In the genomic region with DNA sequence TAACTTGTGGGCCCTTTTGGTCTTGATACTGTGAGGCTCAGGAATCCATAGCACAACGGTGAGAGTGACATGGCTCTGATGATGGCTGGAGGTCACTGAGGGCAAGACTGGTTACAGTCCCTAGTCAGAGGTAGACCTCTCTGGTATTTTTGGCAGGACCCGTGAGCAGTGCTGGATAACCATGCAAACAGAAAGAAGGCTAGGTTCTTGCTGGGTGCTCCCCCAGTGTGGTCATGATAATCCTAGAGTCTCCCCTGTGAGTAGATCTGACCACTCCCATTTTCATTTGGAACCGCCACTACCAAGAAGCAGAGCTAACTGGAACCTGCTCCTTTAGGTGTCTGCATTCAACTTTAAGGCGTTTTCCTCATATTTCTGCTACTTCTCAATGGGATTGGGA, we compare ENCODE assay signal across 12 mouse cellular contexts. TPM values are rescaled to one million over a fixed set of nuclear protein-coding genes. Genes with fewer than 3 reads are reported as not detected.
A peak's percentile ranks its signal among the peaks of the same experiment; 100 is the strongest.
DNase-seq lines count a peak whose midpoint lies in the region; ATAC-seq and TF ChIP-seq lines count a peak whose summit lies in the region.
"Had no signal": no experiment of that assay in that cellular context is flagged by ENCODE, and none has a peak within 500 bp of the region (broad histone marks: within the 10 kb centered on the region; RNA-seq: fewer than 3 reads in every experiment).

No protein-coding gene starts in this region.

- no peak for TF ChIP-seq RAD21 in CH12.LX (IDR thresholded peaks at IDR 0.05; ENCODE audit: low read depth, low read length)

- no peak for DNase-seq in hindbrain, embryonic 10.5 days (ENCODE audit: low spot score)
- DNase-seq in CH12.LX (ENCODE audit: extremely low read depth) (no peak), adipocyte (ENCODE audit: low spot score) (peak; percentile 40)
- no peak for DNase-seq in liver, embryonic 14.5 days (ENCODE audit: low read depth in 3 of 3, low spot score in 3 of 3)
- DNase-seq in cerebellum, postnatal 36 days: no peak
- no peak for DNase-seq in adrenal gland, postnatal 10 days
- DNase-seq: gastrocnemius, postnatal 10 days; kidney, postnatal 4 days had no signal

- no peaks in the 10 kb centered on the region for H3K9me3 ChIP-seq in hindbrain, embryonic 15.5 days
- H3K9me3 ChIP-seq in hindbrain, embryonic 10.5 days: no peaks in the 10 kb centered on the region
- H3K9me3 ChIP-seq in CH12.LX (replicated peaks; ENCODE audit: low read length): no peaks in the 10 kb centered on the region
- H3K9me3 ChIP-seq in liver, embryonic 14.5 days (ENCODE audit: control insufficient read depth, low read length): no peaks in the 10 kb centered on the region
- no peaks in the 10 kb centered on the region for H3K9me3 ChIP-seq in hindbrain, embryonic 13.5 days
- H3K9me3 ChIP-seq: forebrain, embryonic 10.5 days; neural tube, embryonic 12.5 days had no signal

- no peak for TF ChIP-seq CTCF in CH12.LX (conservative IDR thresholded peaks at IDR 0.05 in 1 of 2, IDR thresholded peaks at IDR 0.05 in 1 of 2; ENCODE audit: low read depth in 2 of 2, low read length in 2 of 2)
- TF ChIP-seq CTCF in liver, embryonic 14.5 days (IDR thresholded peaks at IDR 0.05; ENCODE audit: low read depth): no peak

- H3K27me3 ChIP-seq in hindbrain, embryonic 15.5 days: no peaks in the 10 kb centered on the region
- peaks cover 4% of the 10 kb centered on the region; the same call in 1 of the 2 replicates for H3K27me3 ChIP-seq in hindbrain, embryonic 10.5 days (ENCODE audit: insufficient read depth, poor library complexity, severe bottlenecking)
- H3K27me3 ChIP-seq in CH12.LX (replicated peaks): peaks cover 20% of the 10 kb centered on the region
- no peaks in the 10 kb centered on the region for H3K27me3 ChIP-seq in liver, embryonic 14.5 days (ENCODE audit: control insufficient read depth, insufficient read depth, low read length)
- 0 out of 2 replicates have a peak, but pooled peaks cover 2% of the 10 kb centered on the region for H3K27me3 ChIP-seq in hindbrain, embryonic 13.5 days
- H3K27me3 ChIP-seq: neural tube, embryonic 12.5 days had no signal

- no peak overlapping the region for H3K4me3 ChIP-seq in hindbrain, embryonic 15.5 days
- H3K4me3 ChIP-seq in hindbrain, embryonic 10.5 days: no peak overlapping the region
- no peak overlapping the region for H3K4me3 ChIP-seq in CH12.LX (replicated peaks in 1 of 3; ENCODE audit: low read depth in 2 of 3, low read length in 2 of 3, poor library complexity in 1 of 3)
- H3K4me3 ChIP-seq in liver, embryonic 14.5 days (ENCODE audit: insufficient read depth in 1 of 2, low read depth in 2 of 2, low read length in 2 of 2): peak overlapping the region; percentile 58 to 74
- H3K4me3 ChIP-seq in hindbrain, embryonic 13.5 days: no peak overlapping the region

- H3K4me1 ChIP-seq in hindbrain, embryonic 15.5 days (replicated peaks): peaks cover 12% of the 10 kb centered on the region; the same call in 1 of the 2 replicates
- peaks cover 11% of the 10 kb centered on the region; the same call in 1 of the 2 replicates for H3K4me1 ChIP-seq in hindbrain, embryonic 10.5 days (replicated peaks)
- H3K4me1 ChIP-seq in CH12.LX (ENCODE audit: control insufficient read depth in 1 of 2, insufficient read depth in 2 of 2): peaks cover 0 to 11% of the 10 kb centered on the region in 2 experiments; a peak in 1 of 4 replicates
- peaks cover 41 to 47% of the 10 kb centered on the region in 2 experiments for H3K4me1 ChIP-seq in liver, embryonic 14.5 days (replicated peaks; ENCODE audit: control insufficient read depth in 2 of 2, insufficient read depth in 2 of 2, low read length in 1 of 2)
- H3K4me1 ChIP-seq in hindbrain, embryonic 13.5 days (replicated peaks): peaks cover 8% of the 10 kb centered on the region
- H3K4me1 ChIP-seq: neural tube, embryonic 12.5 days had no signal

- H3K79me2 ChIP-seq in CH12.LX (replicated peaks; ENCODE audit: control insufficient read depth, extremely low read depth, insufficient read depth, poor library complexity, severe bottlenecking): no peaks in the 10 kb centered on the region

- no peak for TF ChIP-seq POLR2A in CH12.LX (IDR thresholded peaks at IDR 0.05; ENCODE audit: low read depth, low read length)

- no peak for TF ChIP-seq EP300 in CH12.LX (IDR thresholded peaks at IDR 0.05; ENCODE audit: low read length)
- TF ChIP-seq EP300 in liver, embryonic 14.5 days (IDR thresholded peaks at IDR 0.05; ENCODE audit: low read depth): no peak

- dilution Hi-C loops in CH12.LX (cut with MboI; ENCODE audit: extremely low pct_ligation_motif_present, extremely low pct_unique_long_range_greater_than_20kb, low sequenced_read_pairs): no loop called here

- H3K27ac ChIP-seq in hindbrain, embryonic 15.5 days (replicated peaks): no peak overlapping the region
- no peak overlapping the region for H3K27ac ChIP-seq in hindbrain, embryonic 10.5 days
- no peak overlapping the region for H3K27ac ChIP-seq in CH12.LX (ENCODE audit: insufficient read depth, low read depth)
- no peak overlapping the region for H3K27ac ChIP-seq in liver, embryonic 14.5 days
- no peak overlapping the region for H3K27ac ChIP-seq in hindbrain, embryonic 13.5 days
- H3K27ac ChIP-seq: forebrain, embryonic 10.5 days; neural tube, embryonic 12.5 days had no signal

- ATAC-seq in hindbrain, embryonic 15.5 days (ENCODE audit: low FRiP score, low read depth): no peak
- ATAC-seq in liver, embryonic 14.5 days (ENCODE audit: insufficient read depth): no peak
- no peak for ATAC-seq in hindbrain, embryonic 13.5 days (ENCODE audit: low FRiP score)

- H3K4me2 ChIP-seq in hindbrain, embryonic 15.5 days: peak overlapping the region; percentile 23; the same call in 1 of the 2 replicates
- no peak overlapping the region for H3K4me2 ChIP-seq in CH12.LX (ENCODE audit: insufficient read depth, low read depth, poor library complexity, severe bottlenecking)
- peak overlapping the region; percentile 85 for H3K4me2 ChIP-seq in liver, embryonic 14.5 days (ENCODE audit: low read depth)
- H3K4me2 ChIP-seq in hindbrain, embryonic 13.5 days: no peak overlapping the region

- no peaks in the 10 kb centered on the region for H3K36me3 ChIP-seq in hindbrain, embryonic 15.5 days
- no peaks in the 10 kb centered on the region for H3K36me3 ChIP-seq in hindbrain, embryonic 10.5 days
- no peaks in the 10 kb centered on the region for H3K36me3 ChIP-seq in CH12.LX (replicated peaks in 1 of 2; ENCODE audit: control insufficient read depth in 1 of 2, insufficient read depth in 1 of 2, low read length in 1 of 2)
- H3K36me3 ChIP-seq in liver, embryonic 14.5 days (replicated peaks; ENCODE audit: control insufficient read depth, insufficient read depth, low read depth): no peaks in the 10 kb centered on the region
- H3K36me3 ChIP-seq in hindbrain, embryonic 13.5 days: no peaks in the 10 kb centered on the region
- H3K36me3 ChIP-seq: forebrain, embryonic 10.5 days; neural tube, embryonic 12.5 days had no signal

- no peak overlapping the region for H3K9ac ChIP-seq in hindbrain, embryonic 15.5 days
- H3K9ac ChIP-seq in CH12.LX (ENCODE audit: insufficient read depth, low read depth): 0 out of 2 replicates have a peak overlapping the region, but pooled peaks have one; percentile 3
- peak overlapping the region; percentile 51 for H3K9ac ChIP-seq in liver, embryonic 14.5 days (replicated peaks)
- H3K9ac ChIP-seq in hindbrain, embryonic 13.5 days: no peak overlapping the region

- in situ Hi-C loops in CH12.LX (cut with MboI; ENCODE audit: low pct_ligation_motif_present, low pct_unique_long_range_greater_than_20kb, low sequenced_read_pairs): no loop called here

- WGBS in hindbrain, embryonic 15.5 days: 85% methylated on average over 4 of the region's 4 CpGs
- 85% methylated on average over 4 of the region's 4 CpGs for WGBS in hindbrain, embryonic 10.5 days
- WGBS in liver, embryonic 14.5 days (ENCODE audit: insufficient replicate concordance): 47% methylated on average over 4 of the region's 4 CpGs
- 90% methylated on average over 4 of the region's 4 CpGs for WGBS in hindbrain, embryonic 13.5 days

TF ChIP-seq in CH12.LX, 34 proteins besides CTCF, POLR2A, EP300 and RAD21 (continues in another document):
- no peak for TF ChIP-seq E2F4 (IDR thresholded peaks at IDR 0.05; ENCODE audit: insufficient replicate concordance, low read depth, low read length)
- no peak for TF ChIP-seq JUND (conservative IDR thresholded peaks at IDR 0.05; ENCODE audit: low read depth, low read length)
- TF ChIP-seq NELFE (IDR thresholded peaks at IDR 0.05; ENCODE audit: low read depth, low read length): no peak
- no peak for TF ChIP-seq KAT2A (IDR thresholded peaks at IDR 0.05; ENCODE audit: insufficient replicate concordance, low read length)
- no peak for TF ChIP-seq USF2 (conservative IDR thresholded peaks at IDR 0.05; ENCODE audit: low read depth, low read length)
- no peak for TF ChIP-seq CHD1 (IDR thresholded peaks at IDR 0.05; ENCODE audit: low read depth, low read length)
- TF ChIP-seq POLR2AphosphoS2 (IDR thresholded peaks at IDR 0.05; ENCODE audit: low read depth, low read length): no peak
- TF ChIP-seq CHD2 (IDR thresholded peaks at IDR 0.05; ENCODE audit: low read length): no peak
- TF ChIP-seq BHLHE40 (IDR thresholded peaks at IDR 0.05; ENCODE audit: low read depth, low read length): no peak
- no peak for TF ChIP-seq JUN (IDR thresholded peaks at IDR 0.05; ENCODE audit: insufficient read depth, low read depth, low read length)

RNA-seq across cellular contexts. Expression of a gene that starts 1.5 kb away (rescaled TPM):
- polyA plus RNA-seq in hindbrain, embryonic 15.5 days (2015; fragmentation: Nextera tagmentation; extraction: Ambion mirVana): 22.4 and 26.1 TPM in 2 replicates
- 16.0 and 19.2 TPM in 2 replicates for polyA plus RNA-seq in hindbrain, embryonic 10.5 days (2016; fragmentation: Nextera tagmentation; extraction: Ambion mirVana)
- total RNA-seq in CH12.LX (2012; rRNA removed) (6.0 and 7.3 TPM in 2 replicates), CH12.LX (2014; rRNA removed) (8.8 and 9.9 TPM in 2 replicates)
- 12.2 and 14.3 TPM in 2 replicates for polyA plus RNA-seq in CH12.LX (2012; ENCODE audit: insufficient read length, low read depth)
- 15.6 and 16.7 TPM in 2 replicates for polyA plus RNA-seq in liver, embryonic 14.5 days (2012; rRNA removed)
- 26.0 and 26.1 TPM in 2 replicates for polyA plus RNA-seq in liver, embryonic 14.5 days (2014; fragmentation: Nextera tagmentation; extraction: Ambion mirVana)
- 21.2 and 21.5 TPM in 2 replicates for polyA plus RNA-seq in hindbrain, embryonic 13.5 days (2015; fragmentation: Nextera tagmentation; extraction: Ambion mirVana)
- 10 to 100 TPM; 65.3 to 82.8 TPM for total RNA-seq in adrenal gland, postnatal 10 days (2021)

RNA-seq across cellular contexts. Expression of a gene that starts 58.7 kb away (rescaled TPM):
- 40.0 and 40.5 TPM in 2 replicates for polyA plus RNA-seq in hindbrain, embryonic 15.5 days (2015; fragmentation: Nextera tagmentation; extraction: Ambion mirVana)
- 38.2 and 46.9 TPM in 2 replicates for polyA plus RNA-seq in hindbrain, embryonic 10.5 days (2016; fragmentation: Nextera tagmentation; extraction: Ambion mirVana)
- total RNA-seq in CH12.LX (2012; rRNA removed) (18.2 and 23.9 TPM in 2 replicates), CH12.LX (2014; rRNA removed) (7.3 and 9.5 TPM in 2 replicates)
- 11.4 and 12.2 TPM in 2 replicates for polyA plus RNA-seq in CH12.LX (2012; ENCODE audit: insufficient read length, low read depth)
- polyA plus RNA-seq in liver, embryonic 14.5 days (2012; rRNA removed): 6.4 and 6.9 TPM in 2 replicates
- 11.2 and 11.4 TPM in 2 replicates for polyA plus RNA-seq in liver, embryonic 14.5 days (2014; fragmentation: Nextera tagmentation; extraction: Ambion mirVana)
- polyA plus RNA-seq in hindbrain, embryonic 13.5 days (2015; fragmentation: Nextera tagmentation; extraction: Ambion mirVana): 48.7 and 49.7 TPM in 2 replicates
- 10 to 100 TPM; 50.7 to 58.8 TPM for total RNA-seq in adrenal gland, postnatal 10 days (2021)

Comparison
In these comparisons a context has a peak if more than half of its experiments do, and no peak if none do; other contexts are left out.
1. H3K4me2 ChIP-seq: peak in hindbrain, embryonic 15.5 days (single experiment) and liver, embryonic 14.5 days (single experiment); none in CH12.LX (single experiment) and hindbrain, embryonic 13.5 days (single experiment).
2. H3K4me3 ChIP-seq: peak in liver, embryonic 14.5 days (2 of 2); none in hindbrain, embryonic 15.5 days (single experiment), hindbrain, embryonic 10.5 days (single experiment), CH12.LX (0 of 3) and hindbrain, embryonic 13.5 days (single experiment).
3. H3K9ac ChIP-seq: peak in CH12.LX (single experiment) and liver, embryonic 14.5 days (single experiment); none in hindbrain, embryonic 15.5 days (single experiment) and hindbrain, embryonic 13.5 days (single experiment).